ENCODE assay signal across 8 mouse cellular contexts in the genomic region with DNA sequence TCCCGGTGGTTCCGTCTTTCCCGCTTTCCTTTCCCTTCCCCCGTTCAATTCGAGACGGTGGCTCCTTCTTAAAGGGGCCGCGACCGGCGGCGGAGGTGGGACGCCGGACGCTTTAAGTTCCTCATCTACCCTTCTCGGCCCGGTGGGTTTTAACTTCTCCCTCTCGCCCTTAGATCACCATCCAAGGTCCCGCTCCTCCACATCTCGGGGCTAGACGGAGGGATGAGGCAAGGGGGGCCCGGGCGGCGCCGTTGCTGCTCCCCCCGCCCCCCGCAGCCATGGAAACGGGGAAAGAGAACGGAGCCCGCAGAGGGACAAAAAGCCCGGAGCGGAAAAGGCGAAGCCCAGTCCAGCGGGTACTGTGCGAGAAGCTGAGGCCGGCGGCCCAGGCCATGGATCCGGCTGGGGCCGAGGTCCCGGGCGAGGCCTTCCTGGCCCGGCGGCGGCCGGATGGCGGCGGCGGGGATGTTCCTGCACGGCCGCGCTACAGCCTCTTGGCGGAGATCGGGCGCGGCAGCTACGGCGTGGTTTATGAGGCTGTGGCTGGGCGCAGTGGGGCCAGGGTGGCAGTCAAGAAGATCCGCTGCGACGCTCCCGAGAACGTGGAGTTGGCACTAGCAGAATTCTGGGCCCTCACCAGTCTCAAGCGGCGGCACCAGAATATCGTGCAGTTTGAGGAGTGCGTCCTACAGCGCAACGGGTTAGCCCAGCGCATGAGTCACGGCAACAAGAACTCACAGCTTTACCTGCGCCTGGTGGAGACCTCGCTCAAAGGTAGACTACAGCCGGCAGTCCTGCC. TPM values are rescaled to one million over a fixed set of nuclear protein-coding genes. Genes with fewer than 3 reads are reported as not detected.
DNase-seq lines count a peak whose midpoint lies in the region; ATAC-seq and TF ChIP-seq lines count a peak whose summit lies in the region.

No protein-coding gene starts in this region.

- H3K4me1 ChIP-seq in G1E (ENCODE audit: insufficient read depth, low read depth, low read length) = peaks cover 38% of the 10 kb centered on the region
- peaks cover 19% of the 10 kb centered on the region for H3K4me1 ChIP-seq in forebrain, postnatal 0 days (ENCODE audit: insufficient read depth)
- H3K4me1 ChIP-seq in lung, adult 2 months (ENCODE audit: control insufficient read depth, insufficient read depth, low read length) = peaks cover 9% of the 10 kb centered on the region
- H3K4me1 ChIP-seq in neural tube, embryonic 15.5 days = peaks cover 43% of the 10 kb centered on the region

- peak overlapping the region; percentile 88 for H3K4me3 ChIP-seq in G1E (ENCODE audit: low read depth, low read length)
- peak overlapping the region; percentile 99 for H3K4me3 ChIP-seq in forebrain, postnatal 0 days (ENCODE audit: low read depth, low read length)
- H3K4me3 ChIP-seq in layer of hippocampus, adult 2 months = peak overlapping the region; percentile 86
- peak overlapping the region; percentile 93 for H3K4me3 ChIP-seq in lung, adult 2 months (replicated peaks; ENCODE audit: extremely low read depth, low read depth, low read length)
- H3K4me3 ChIP-seq in neural tube, embryonic 15.5 days (replicated peaks) = peak overlapping the region; percentile 73

- no peaks in the 10 kb centered on the region for H3K27me3 ChIP-seq in G1E (ENCODE audit: insufficient read depth, low read length)
- H3K27me3 ChIP-seq in forebrain, postnatal 0 days (ENCODE audit: insufficient read depth, low read length) = no peaks in the 10 kb centered on the region
- no peaks in the 10 kb centered on the region for H3K27me3 ChIP-seq in neural tube, embryonic 15.5 days (replicated peaks)

- peaks cover 46% of the 10 kb centered on the region for H3K36me3 ChIP-seq in G1E (replicated peaks)
- H3K36me3 ChIP-seq in forebrain, postnatal 0 days (ENCODE audit: insufficient read depth) = no peaks in the 10 kb centered on the region; the same call in 1 of the 2 replicates
- peaks cover 7% of the 10 kb centered on the region; the same call in 1 of the 2 replicates for H3K36me3 ChIP-seq in neural tube, embryonic 15.5 days

- DNase-seq in G1E (ENCODE audit: low spot score) = peak; percentile 59
- DNase-seq in cerebellum, adult 18-20 months = peak; percentile 84 to 94
- DNase-seq in forebrain, postnatal 0 days = peak; percentile 94
- DNase-seq in heart, postnatal 36 days = peak; percentile 97 to 99
- peak; percentile 87 to 94 for DNase-seq in layer of hippocampus, adult 2 months (ENCODE audit: low spot score in 2 of 2)
- DNase-seq in lung, adult 2 months = peak; percentile 97
- DNase-seq in testis, postnatal 10 days (ENCODE audit: low spot score) = peak; percentile 97

- H3K9me3 ChIP-seq in G1E (replicated peaks) = no peaks in the 10 kb centered on the region
- no peaks in the 10 kb centered on the region for H3K9me3 ChIP-seq in forebrain, postnatal 0 days (ENCODE audit: low read length)
- no peaks in the 10 kb centered on the region for H3K9me3 ChIP-seq in neural tube, embryonic 15.5 days (replicated peaks)

- TF ChIP-seq POLR2A in lung, adult 2 months (IDR thresholded peaks at IDR 0.05; ENCODE audit: borderline replicate concordance, extremely low read depth, low read depth, low read length) = no peak

- H3K9ac ChIP-seq in forebrain, postnatal 0 days = peak overlapping the region; percentile 92
- H3K9ac ChIP-seq in neural tube, embryonic 15.5 days (replicated peaks) = peak overlapping the region; percentile 91

- peak overlapping the region; percentile 96 for H3K27ac ChIP-seq in forebrain, postnatal 0 days (ENCODE audit: low read depth, low read length)
- peak overlapping the region; percentile 97 for H3K27ac ChIP-seq in layer of hippocampus, adult 2 months
- peak overlapping the region; percentile 98 for H3K27ac ChIP-seq in neural tube, embryonic 15.5 days (replicated peaks)

- TF ChIP-seq CTCF in G1E (IDR thresholded peaks at IDR 0.05; ENCODE audit: low read depth, low read length) = no peak
- no peak for TF ChIP-seq CTCF in forebrain, postnatal 0 days (IDR thresholded peaks at IDR 0.05; ENCODE audit: low read depth)
- TF ChIP-seq CTCF in layer of hippocampus, adult 2 months (conservative IDR thresholded peaks at IDR 0.05) = peak; percentile 35
- no peak for TF ChIP-seq CTCF in lung, adult 2 months (IDR thresholded peaks at IDR 0.05; ENCODE audit: insufficient read depth, low read length)

- peak; percentile 51 for ATAC-seq in G1E (ENCODE audit: extremely low read depth, insufficient number of reproducible peaks, low FRiP score, poor library complexity, severe bottlenecking)
- peak; percentile 85 for ATAC-seq in forebrain, postnatal 0 days
- peak; percentile 86 for ATAC-seq in neural tube, embryonic 15.5 days (ENCODE audit: low FRiP score)

- peak overlapping the region; percentile 70 for H3K4me2 ChIP-seq in forebrain, postnatal 0 days (ENCODE audit: low read depth)
- peak overlapping the region; percentile 90 for H3K4me2 ChIP-seq in neural tube, embryonic 15.5 days

- 1% methylated on average over 73 of the region's 73 CpGs for WGBS in forebrain, postnatal 0 days
- under 1% methylated on average over 73 of the region's 73 CpGs for WGBS in lung, adult 2 months
- under 1% methylated on average over 68 of the region's 73 CpGs for WGBS in neural tube, embryonic 15.5 days

- intact Hi-C loops in heart, postnatal 36 days (cut with DNase I) = loop anchor here (2.0 to 5.0 kb wide), 3 partner anchors 71 to 376 kb away; partner anchors contain the start of genes Sirpa and Snrpb

RNA-seq across cellular contexts. Expression of gene Stk35, which starts 1.1 kb away (rescaled TPM):
- total RNA-seq in G1E (2014; fragmentation: Nextera tagmentation) = 22.9 and 28.5 TPM in 2 replicates
- total RNA-seq in G1E (2017) = 8.8 and 10.9 TPM in 2 replicates
- polyA plus RNA-seq in G1E (2012) = 7.8 and 10.4 TPM in 2 replicates
- total RNA-seq in forebrain, postnatal 0 days (2014; rRNA removed) = 10.8 and 14.8 TPM in 2 replicates
- polyA plus RNA-seq in forebrain, postnatal 0 days (2015; fragmentation: Nextera tagmentation; extraction: Ambion mirVana) = 3.6 and 4.4 TPM in 2 replicates
- total RNA-seq in heart, postnatal 36 days (2021) = 10 to 100 TPM; 16.6 to 20.9 TPM
- total RNA-seq in layer of hippocampus, adult 2 months (2021) = 10 to 100 TPM; 28.0 to 33.5 TPM
- 18.2 and 20.1 TPM in 2 replicates for polyA plus RNA-seq in lung, adult 2 months (2012; rRNA removed)
- 7.3 and 7.6 TPM in 2 replicates for polyA plus RNA-seq in neural tube, embryonic 15.5 days (2015; fragmentation: Nextera tagmentation; extraction: Ambion mirVana)

Comparison
In these comparisons a context has a peak if more than half of its experiments do, and no peak if none do; other contexts are left out.
1. Peak in every context shown above with its lines: DNase-seq, ATAC-seq, H3K4me3 ChIP-seq and H3K27ac ChIP-seq.